Mouse (Mus musculus): ENCODE measurements around the gene Chchd1. TPM values are rescaled to one million over a fixed set of nuclear protein-coding genes. Genes with fewer than 3 reads are reported as not detected.

Gene Chchd1
- polyA plus RNA-seq (2014; fragmentation: Illumina TruSeq; extraction: RNeasy Lipid Tissue Mini Kit (QIAGEN cat#74804); ENCODE audit: low read depth, low replicate concordance), result 142 TPM

DNA sequence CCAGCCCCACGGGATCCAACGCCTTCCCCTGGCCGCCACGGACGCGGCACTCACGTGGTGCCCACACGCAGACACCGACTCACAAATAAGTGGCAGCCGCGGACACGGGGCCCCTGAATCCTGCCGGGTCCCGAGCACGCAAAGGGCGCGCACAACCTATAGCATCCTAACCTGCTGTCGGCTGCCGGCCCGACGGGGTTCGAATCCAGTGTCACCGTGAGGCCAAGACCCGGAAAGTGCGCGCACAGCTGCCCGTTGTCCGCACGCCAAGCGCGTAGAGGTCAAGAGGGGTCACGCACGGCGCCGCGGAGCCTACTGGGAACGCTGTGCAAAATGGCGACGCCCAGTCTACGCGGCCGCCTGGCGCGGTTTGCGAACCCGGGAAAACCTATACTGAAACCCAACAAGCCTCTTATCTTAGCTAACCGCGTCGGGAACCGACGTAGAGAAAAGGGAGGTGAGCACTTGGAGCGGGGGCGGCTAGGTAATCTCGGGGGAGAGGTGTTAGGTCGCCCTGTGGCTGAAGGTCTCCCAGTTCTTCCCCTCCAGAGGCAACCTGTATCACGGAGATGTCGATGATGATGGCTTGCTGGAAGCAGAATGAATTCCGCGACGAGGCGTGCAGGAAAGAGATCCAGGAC lies at the start of gene Chchd1:
Gene Chchd1 (plus strand): TSS at position 266 of the 641 bp plus-strand sequence.

DNA sequence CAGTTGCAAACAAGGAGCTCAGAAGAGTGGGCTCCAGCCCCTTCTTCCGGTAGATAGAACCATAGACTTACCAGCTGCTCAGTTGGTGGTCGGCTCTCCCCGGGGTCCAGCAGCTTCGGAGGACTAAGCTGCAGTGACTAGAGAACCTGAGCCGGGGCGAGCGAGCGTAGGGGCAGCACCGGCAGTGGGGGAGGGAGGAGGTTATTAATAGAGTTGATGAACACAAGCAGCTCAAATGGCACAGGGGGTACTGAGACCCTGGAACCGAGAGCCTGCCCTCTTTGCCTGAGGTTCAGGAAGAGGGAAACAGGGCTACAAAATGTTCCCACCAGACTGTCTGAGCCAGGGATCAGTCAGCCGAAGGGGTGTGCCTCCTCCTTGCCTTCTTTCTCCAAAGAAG lies 46.4 kb upstream of the Chchd1 start, which contains the start of gene Myoz1:
Gene Myoz1 (minus strand): TSS at position 180 of the 400 bp plus-strand sequence.

DNA sequence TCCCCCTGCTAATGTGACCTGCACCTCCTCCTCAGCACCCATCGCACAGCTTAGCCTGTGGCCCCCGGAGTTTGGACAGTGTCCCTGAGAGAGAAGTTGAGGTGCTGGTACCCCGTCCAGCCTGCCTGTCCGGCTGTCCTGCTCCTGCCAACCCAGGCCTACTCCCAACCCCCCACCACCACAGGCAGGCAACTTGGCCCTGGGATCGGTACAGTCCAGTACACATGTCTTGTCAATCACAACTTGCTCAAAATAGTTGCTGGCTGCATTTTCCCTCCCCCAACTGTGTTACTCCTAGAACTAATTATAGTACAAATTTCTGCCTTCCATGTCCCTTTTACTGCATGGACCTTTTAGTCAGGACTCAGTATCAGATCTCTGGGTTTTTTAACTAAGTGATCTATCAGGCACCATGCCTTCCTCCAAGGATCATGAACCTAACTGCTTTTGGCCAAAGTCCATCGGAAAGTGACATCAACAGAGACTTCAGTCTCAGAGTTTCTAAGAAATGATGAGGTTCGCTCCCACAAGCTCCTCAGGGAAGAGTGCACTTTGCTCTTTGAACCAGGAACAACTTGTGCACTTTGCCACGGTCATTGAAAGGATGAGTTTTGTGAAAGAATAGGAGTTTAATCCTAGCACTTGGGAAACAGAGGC lies 34.5 kb upstream of the Chchd1 start, which contains the start of gene Synpo2l:
Gene Synpo2l (minus strand): TSS at position 201 of the 657 bp plus-strand sequence.

DNA sequence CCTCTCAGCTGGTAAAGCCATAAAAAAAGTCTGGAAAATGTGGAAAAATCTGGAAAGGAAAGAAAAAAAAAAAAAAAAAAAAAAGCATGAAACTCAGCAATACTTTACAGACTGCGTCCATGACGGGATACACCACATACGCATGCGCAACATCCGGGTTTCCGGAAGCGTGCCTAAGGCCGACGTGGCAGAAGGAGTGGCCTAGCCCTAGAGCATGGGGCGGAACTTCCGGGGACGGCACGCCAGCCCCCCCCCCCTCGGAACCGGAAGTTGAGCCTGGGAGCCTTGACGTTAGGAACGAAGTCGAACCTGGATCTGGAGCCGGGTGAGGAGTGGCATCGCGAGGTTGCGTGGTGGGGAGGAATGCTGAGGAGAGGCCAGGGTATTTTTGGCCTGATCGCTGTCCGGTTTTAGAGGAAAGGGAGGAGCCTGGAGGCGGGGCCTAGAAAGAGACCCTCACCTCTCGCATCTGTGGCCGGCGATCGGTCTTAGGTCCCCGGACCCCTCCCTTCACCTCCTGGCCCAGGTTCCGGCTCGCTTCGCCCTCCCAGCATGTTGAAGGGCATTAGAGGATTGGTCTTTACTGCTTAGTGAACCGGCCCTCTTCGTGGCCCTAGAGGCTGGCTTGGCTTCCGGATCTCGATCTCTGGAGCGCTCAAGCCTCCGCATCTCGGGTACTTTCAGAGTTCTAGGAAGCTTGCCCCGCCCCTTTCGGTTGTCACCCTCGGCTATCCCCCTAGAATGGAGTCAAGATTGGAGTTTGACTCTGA lies 28.6 kb upstream of the Chchd1 start, which contains the start of gene Sec24c:
Gene Sec24c (plus strand): TSS at position 245 of the 770 bp plus-strand sequence.

DNA sequence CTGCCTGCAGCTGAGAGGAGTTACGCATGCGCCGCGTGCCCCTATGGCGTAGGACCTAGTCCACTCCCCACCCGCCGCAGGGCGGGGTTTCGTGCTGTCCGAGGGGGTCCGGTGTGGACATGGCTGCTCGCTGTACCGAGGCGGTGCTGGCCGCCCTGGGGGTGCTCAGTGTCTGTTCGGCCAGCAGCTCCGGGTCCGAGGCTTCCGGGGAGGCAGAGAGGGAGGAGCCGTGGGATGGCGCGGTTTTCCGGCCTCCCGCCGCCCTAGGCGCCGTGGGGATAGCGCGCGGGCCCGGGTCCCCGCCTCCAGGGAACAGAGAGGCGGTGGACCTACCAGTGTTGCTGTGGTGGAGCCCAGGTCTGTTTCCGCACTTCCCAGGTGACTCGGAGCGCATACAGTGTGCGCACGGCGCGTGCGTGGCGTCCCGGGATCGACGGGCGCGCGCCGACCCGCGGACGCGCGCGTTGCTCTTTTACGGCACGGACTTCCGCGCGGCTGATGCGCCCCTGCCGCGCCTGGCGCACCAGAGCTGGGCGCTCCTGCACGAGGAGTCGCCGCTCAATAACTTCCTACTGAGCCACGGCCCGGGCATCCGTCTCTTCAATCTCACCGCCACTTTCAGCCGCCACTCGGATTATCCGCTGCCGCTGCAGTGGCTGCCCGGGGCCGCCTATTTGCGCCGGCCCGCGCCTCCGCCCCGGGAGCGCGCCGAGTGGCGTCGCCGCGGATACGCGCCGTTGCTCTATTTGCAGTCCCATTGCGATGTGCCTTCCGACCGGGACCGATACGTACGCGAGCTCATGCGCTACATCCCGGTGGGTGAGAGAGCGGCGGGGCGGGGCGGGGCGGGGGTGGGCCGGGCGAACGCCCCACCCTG lies 7.7 kb upstream of the Chchd1 start, which contains the start of gene Fut11:
Gene Fut11 (plus strand): TSS at position 85 of the 877 bp plus-strand sequence.

DNA sequence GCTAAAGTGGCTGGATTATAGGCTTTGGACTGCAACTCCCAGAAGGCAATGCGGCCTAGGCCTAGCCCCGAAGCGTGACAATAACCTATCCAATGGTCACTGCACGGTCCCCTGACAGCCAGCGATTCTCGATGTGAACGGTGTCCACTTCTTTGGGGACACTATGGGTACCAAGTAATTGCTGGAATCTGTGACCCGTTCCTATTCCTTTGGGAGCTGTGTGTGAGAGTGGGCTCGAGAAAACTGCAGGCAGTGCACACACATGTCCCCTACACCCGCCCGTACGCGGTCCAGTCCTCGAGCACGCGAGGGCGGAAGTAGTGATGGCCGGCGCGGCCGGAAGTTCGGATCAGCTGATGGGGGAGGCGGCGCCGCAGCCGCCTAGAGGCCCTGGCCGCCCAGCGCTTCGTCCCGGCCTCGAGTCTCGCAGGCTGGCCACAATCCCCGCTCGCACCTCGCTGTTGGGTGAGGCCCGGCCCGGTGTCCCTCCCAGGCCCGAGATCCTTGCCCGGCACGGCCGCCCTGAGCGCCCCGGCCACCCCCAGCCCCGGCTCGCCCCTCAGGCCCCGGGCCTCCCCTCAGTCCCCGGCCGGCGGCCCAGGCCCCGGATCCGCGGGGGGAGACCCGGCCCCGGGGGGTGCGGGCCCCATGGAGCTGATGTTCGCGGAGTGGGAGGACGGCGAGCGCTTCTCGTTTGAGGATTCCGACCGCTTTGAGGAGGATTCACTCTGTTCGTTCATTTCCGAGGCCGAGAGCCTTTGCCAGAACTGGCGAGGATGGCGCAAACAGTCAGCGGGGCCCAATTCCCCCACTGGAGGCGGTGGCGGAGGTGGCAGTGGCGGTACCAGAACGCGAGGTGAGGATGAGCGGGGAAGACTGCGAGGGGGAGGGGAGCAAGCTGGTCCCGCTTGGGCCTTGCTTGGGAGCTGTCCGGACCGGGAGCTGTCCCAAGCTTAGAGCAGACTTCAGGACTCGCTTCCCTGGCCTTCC lies 4.7 kb downstream of the Chchd1 start, which contains the start of gene Zswim8:
Gene Zswim8 (plus strand): TSS at position 352 of the 990 bp plus-strand sequence.

DNA sequence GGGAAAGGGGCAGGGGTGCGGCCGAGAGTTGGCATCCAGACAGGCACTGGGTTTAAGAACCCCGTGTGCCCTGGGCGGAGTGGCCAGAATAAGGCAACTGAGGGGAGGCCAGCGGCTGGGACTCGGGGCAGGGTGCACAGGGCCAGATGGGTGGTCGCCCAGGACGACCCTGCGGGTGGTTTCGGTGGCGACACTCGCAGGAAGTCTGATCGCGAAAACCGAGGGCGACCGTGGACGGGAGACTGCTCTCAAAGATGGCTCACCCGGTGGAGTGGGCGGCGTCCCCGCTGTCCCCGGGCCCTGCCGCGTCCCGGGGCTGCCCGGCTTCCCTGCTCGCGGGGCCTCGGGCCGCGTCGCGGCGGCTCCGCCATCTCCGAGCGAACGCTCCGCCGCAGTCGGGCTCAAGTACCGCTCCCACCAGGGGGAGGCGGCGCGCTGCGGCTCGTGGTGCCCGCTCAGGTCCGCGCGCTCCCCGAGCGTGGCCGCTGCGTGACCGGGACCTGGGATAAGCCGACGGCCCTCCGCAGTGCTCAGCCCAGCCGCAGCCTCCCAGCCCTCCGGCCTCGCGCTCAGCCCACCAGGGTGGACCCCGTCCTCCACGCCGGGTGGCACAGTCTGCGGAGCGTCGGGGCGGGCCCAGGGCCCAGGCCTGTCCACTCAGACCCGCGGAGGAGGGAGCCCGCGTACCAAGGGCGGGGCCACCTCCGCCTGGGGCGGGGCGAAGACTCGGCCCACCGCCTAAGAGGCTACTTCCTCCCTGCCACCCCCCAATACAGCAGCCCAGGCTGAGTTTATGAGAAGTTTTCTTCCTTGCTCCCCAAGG lies 31.4 kb downstream of the Chchd1 start, which contains the start of gene Ndst2:
Gene Ndst2 (minus strand): TSS at position 611 of the 823 bp plus-strand sequence.

Other genes starting within 250 kb of the Chchd1 start
- gene Anxa7, start 222.9 kb upstream of the Chchd1 start, polyA plus RNA-seq (2014; fragmentation: Illumina TruSeq; extraction: RNeasy Lipid Tissue Mini Kit (QIAGEN cat#74804); ENCODE audit: low read depth, low replicate concordance), result 208 TPM
- gene Mss51, start 206.1 kb upstream of the Chchd1 start, polyA plus RNA-seq (2014; fragmentation: Illumina TruSeq; extraction: RNeasy Lipid Tissue Mini Kit (QIAGEN cat#74804); ENCODE audit: low read depth, low replicate concordance), result 1.2 TPM
- 254 TPM for gene Ppp3cb, start 156.4 kb upstream of the Chchd1 start, polyA plus RNA-seq (2014; fragmentation: Illumina TruSeq; extraction: RNeasy Lipid Tissue Mini Kit (QIAGEN cat#74804); ENCODE audit: low read depth, low replicate concordance)
- gene Usp54, start 61.9 kb upstream of the Chchd1 start, polyA plus RNA-seq (2014; fragmentation: Illumina TruSeq; extraction: RNeasy Lipid Tissue Mini Kit (QIAGEN cat#74804); ENCODE audit: low read depth, low replicate concordance), result 10.8 TPM
- 6.0 TPM for gene Myoz1, start 46.5 kb upstream of the Chchd1 start, polyA plus RNA-seq (2014; fragmentation: Illumina TruSeq; extraction: RNeasy Lipid Tissue Mini Kit (QIAGEN cat#74804); ENCODE audit: low read depth, low replicate concordance)
- gene Synpo2l, start 34.7 kb upstream of the Chchd1 start, polyA plus RNA-seq (2014; fragmentation: Illumina TruSeq; extraction: RNeasy Lipid Tissue Mini Kit (QIAGEN cat#74804); ENCODE audit: low read depth, low replicate concordance), result 0.47 TPM
- gene Sec24c, start 28.7 kb upstream of the Chchd1 start, polyA plus RNA-seq (2014; fragmentation: Illumina TruSeq; extraction: RNeasy Lipid Tissue Mini Kit (QIAGEN cat#74804); ENCODE audit: low read depth, low replicate concordance), result 52.5 TPM
- gene Fut11, start 8.0 kb upstream of the Chchd1 start, polyA plus RNA-seq (2014; fragmentation: Illumina TruSeq; extraction: RNeasy Lipid Tissue Mini Kit (QIAGEN cat#74804); ENCODE audit: low read depth, low replicate concordance), result 40.8 TPM
- 9.0 TPM for gene Zswim8, start 4.5 kb downstream of the Chchd1 start, polyA plus RNA-seq (2014; fragmentation: Illumina TruSeq; extraction: RNeasy Lipid Tissue Mini Kit (QIAGEN cat#74804); ENCODE audit: low read depth, low replicate concordance)
- 2.2 TPM for gene Ndst2, start 31.6 kb downstream of the Chchd1 start, polyA plus RNA-seq (2014; fragmentation: Illumina TruSeq; extraction: RNeasy Lipid Tissue Mini Kit (QIAGEN cat#74804); ENCODE audit: low read depth, low replicate concordance)
- 47.6 TPM for gene Camk2g, start 91.1 kb downstream of the Chchd1 start, polyA plus RNA-seq (2014; fragmentation: Illumina TruSeq; extraction: RNeasy Lipid Tissue Mini Kit (QIAGEN cat#74804); ENCODE audit: low read depth, low replicate concordance)
- 15.6 TPM for gene Plau, start 133.7 kb downstream of the Chchd1 start, polyA plus RNA-seq (2014; fragmentation: Illumina TruSeq; extraction: RNeasy Lipid Tissue Mini Kit (QIAGEN cat#74804); ENCODE audit: low read depth, low replicate concordance)
- gene Vcl, start 226.4 kb downstream of the Chchd1 start, polyA plus RNA-seq (2014; fragmentation: Illumina TruSeq; extraction: RNeasy Lipid Tissue Mini Kit (QIAGEN cat#74804); ENCODE audit: low read depth, low replicate concordance), result 131 TPM

Data from adrenal gland, adult 10 weeks (tissue).